Mouse (Mus musculus) kidney, adult 8-10 months (tissue): ENCODE measurements around the gene Cdc42bpa.

ENCODE experiments used
- DNase-seq, 2 experiments: peaks; one replicate each; pipeline ENCODE4 v3.0.0; 2022

Gene Cdc42bpa

GRCm38 (mm10) chr1:180170071-180170470 lies 209.8 kb downstream of the Cdc42bpa start:
- DNase-seq = no peak

- DNase-seq = no peak
Observed at GRCm38 (mm10) chr1:180171883-180172282, 211.6 kb downstream of the Cdc42bpa start.

- no peak for DNase-seq
Observed at GRCm38 (mm10) chr1:180172600-180172999, 212.3 kb downstream of the Cdc42bpa start.

- DNase-seq = no peak
Observed at GRCm38 (mm10) chr1:180173017-180173416, 212.7 kb downstream of the Cdc42bpa start.

GRCm38 (mm10) chr1:180174718-180175117 lies 214.4 kb downstream of the Cdc42bpa start:
- no peak for DNase-seq

GRCm38 (mm10) chr1:180175167-180175566 lies 214.9 kb downstream of the Cdc42bpa start:
- no peak for DNase-seq

- DNase-seq = peak; percentile 77 to 87
Observed at GRCm38 (mm10) chr1:180175635-180176034, 215.4 kb downstream of the Cdc42bpa start.

GRCm38 (mm10) chr1:180176784-180177183 lies 216.5 kb downstream of the Cdc42bpa start:
- DNase-seq = no peak

GRCm38 (mm10) chr1:180178340-180178739 lies 218.1 kb downstream of the Cdc42bpa start:
- no peak for DNase-seq

- peak in 1 of 2 experiments; percentile 56 for DNase-seq
Observed at GRCm38 (mm10) chr1:180179100-180179499, 218.8 kb downstream of the Cdc42bpa start.

- DNase-seq = no peak
Observed at GRCm38 (mm10) chr1:180179840-180180239, 219.6 kb downstream of the Cdc42bpa start.

- peak; percentile 69 to 74 for DNase-seq
Observed at GRCm38 (mm10) chr1:180181304-180181965, 221.2 kb downstream of the Cdc42bpa start.

- no peak for DNase-seq
Observed at GRCm38 (mm10) chr1:180181966-180182319, 221.7 kb downstream of the Cdc42bpa start.

GRCm38 (mm10) chr1:180182731-180183130 lies 222.5 kb downstream of the Cdc42bpa start:
- DNase-seq = peak in 1 of 2 experiments; percentile 62

- no peak for DNase-seq
Observed at GRCm38 (mm10) chr1:180183525-180184159, 223.4 kb downstream of the Cdc42bpa start.

- no peak for DNase-seq
Observed at GRCm38 (mm10) chr1:180184768-180185167, 224.5 kb downstream of the Cdc42bpa start.

GRCm38 (mm10) chr1:180185877-180186276 lies 225.6 kb downstream of the Cdc42bpa start:
- DNase-seq = no peak

- DNase-seq = no peak
Observed at GRCm38 (mm10) chr1:180186371-180186770, 226.1 kb downstream of the Cdc42bpa start.

- peak; percentile 74 to 83 for DNase-seq
Observed at GRCm38 (mm10) chr1:180188951-180189350, 228.7 kb downstream of the Cdc42bpa start.

- DNase-seq = no peak
Observed at GRCm38 (mm10) chr1:180191112-180191511, 230.8 kb downstream of the Cdc42bpa start.

- DNase-seq = no peak
Observed at GRCm38 (mm10) chr1:180191651-180192220, 231.5 kb downstream of the Cdc42bpa start.

GRCm38 (mm10) chr1:180192866-180193265 lies 232.6 kb downstream of the Cdc42bpa start:
- DNase-seq = no peak

GRCm38 (mm10) chr1:180193391-180193935 lies 233.2 kb downstream of the Cdc42bpa start:
- no peak for DNase-seq

- no peak for DNase-seq
Observed at GRCm38 (mm10) chr1:180194048-180194447, 233.8 kb downstream of the Cdc42bpa start.
